Mouse (Mus musculus) heart, postnatal 0 days (tissue): ENCODE results near the gene D10Wsu102e.

Experiments used
- CTCF ChIP-seq: IDR thresholded peaks from 2 replicates; pipeline ENCODE4 v1.5.1; 2016; ENCODE audit warnings: antibody characterized with exemption, control low read depth, low read depth
- EP300 ChIP-seq: IDR thresholded peaks from 2 replicates; pipeline ENCODE4 v1.6.1; 2016; ENCODE audit warnings: antibody characterized with exemption, low read depth

GRCm38 (mm10) chr10:83405031-83405430 lies 45.0 kb downstream of the D10Wsu102e start:
- TF ChIP-seq CTCF (no peak), EP300 (no peak)
